26 mouse cellular contexts compared by ENCODE assay signal in the genomic region with DNA sequence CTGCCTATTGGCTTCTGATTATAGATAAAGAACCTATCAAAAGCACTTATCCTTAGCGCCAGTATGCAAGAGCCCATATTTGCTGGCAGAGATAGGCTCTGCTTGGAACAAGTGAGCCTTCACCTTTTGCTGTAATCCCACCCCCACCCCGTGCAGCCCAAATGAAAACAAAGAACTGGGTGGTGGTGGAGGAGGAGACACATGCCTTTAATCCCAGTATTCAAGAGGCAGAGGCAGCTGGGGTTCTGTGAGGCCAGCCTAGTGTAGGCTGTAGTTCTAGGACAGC. TPM values are rescaled to one million over a fixed set of nuclear protein-coding genes. Genes with fewer than 3 reads are reported as not detected.
A peak's percentile ranks its signal among the peaks of the same experiment; 100 is the strongest.
DNase-seq lines count a peak whose midpoint lies in the region; ATAC-seq and TF ChIP-seq lines count a peak whose summit lies in the region.
"Had no signal": no experiment of that assay in that cellular context is flagged by ENCODE, and none has a peak within 500 bp of the region (broad histone marks: within the 10 kb centered on the region; RNA-seq: fewer than 3 reads in every experiment).

No protein-coding gene starts in this region.

- no peaks in the 10 kb centered on the region for H3K9me3 ChIP-seq in heart, embryonic 11.5 days (replicated peaks; ENCODE audit: control insufficient read depth, low read length)
- no peaks in the 10 kb centered on the region for H3K9me3 ChIP-seq in heart, embryonic 16.5 days (replicated peaks; ENCODE audit: control insufficient read depth, low read length)
- no peaks in the 10 kb centered on the region for H3K9me3 ChIP-seq in MEL (replicated peaks; ENCODE audit: insufficient read depth, low read length)
- no peaks in the 10 kb centered on the region for H3K9me3 ChIP-seq in liver, embryonic 14.5 days (ENCODE audit: control insufficient read depth, low read length)
- H3K9me3 ChIP-seq: embryonic facial prominence, embryonic 10.5 days; embryonic facial prominence, embryonic 15.5 days; limb, embryonic 10.5 days; limb, embryonic 15.5 days; midbrain, embryonic 10.5 days; midbrain, embryonic 15.5 days; neural tube, embryonic 15.5 days; stomach, embryonic 15.5 days had no signal

- H3K79me2 ChIP-seq in heart, adult 2 months (replicated peaks; ENCODE audit: control insufficient read depth, insufficient read depth, low read length): no peaks in the 10 kb centered on the region
- no peaks in the 10 kb centered on the region for H3K79me2 ChIP-seq in MEL (ENCODE audit: control insufficient read depth, insufficient read depth, low read length, poor library complexity)

- intact Hi-C loops in heart, adult 2 months (cut with DNase I): no loop called here
- intact Hi-C loops in heart, postnatal 14 days (cut with DNase I): no loop called here

- H3K4me1 ChIP-seq in heart, embryonic 11.5 days (ENCODE audit: control insufficient read depth, insufficient read depth, low read length): peaks cover 22% of the 10 kb centered on the region
- H3K4me1 ChIP-seq in heart, adult 2 months (ENCODE audit: control insufficient read depth, insufficient read depth, low read length): no peaks in the 10 kb centered on the region; the same call in 1 of the 2 replicates
- peaks cover 13% of the 10 kb centered on the region for H3K4me1 ChIP-seq in heart, embryonic 16.5 days (ENCODE audit: control insufficient read depth, insufficient read depth, low read length)
- peaks cover 0 to 17% of the 10 kb centered on the region in 2 experiments; a peak in 2 of 4 replicates for H3K4me1 ChIP-seq in MEL (ENCODE audit: control insufficient read depth in 1 of 2, insufficient read depth in 2 of 2, low read length in 2 of 2)
- peaks cover 0 to 5% of the 10 kb centered on the region in 2 experiments; a peak in 1 of 4 replicates for H3K4me1 ChIP-seq in liver, embryonic 14.5 days (replicated peaks; ENCODE audit: control insufficient read depth in 2 of 2, insufficient read depth in 2 of 2, low read length in 1 of 2)
- H3K4me1 ChIP-seq: embryonic facial prominence, embryonic 15.5 days; limb, embryonic 10.5 days; limb, embryonic 15.5 days; midbrain, embryonic 10.5 days; midbrain, embryonic 15.5 days; neural tube, embryonic 15.5 days; stomach, embryonic 15.5 days had no signal

- no peak overlapping the region for H3K4me3 ChIP-seq in heart, embryonic 11.5 days (ENCODE audit: low read depth, low read length)
- H3K4me3 ChIP-seq in heart, adult 2 months: no peak overlapping the region
- H3K4me3 ChIP-seq in heart, embryonic 16.5 days (ENCODE audit: low read length): no peak overlapping the region
- H3K4me3 ChIP-seq in MEL (ENCODE audit: control insufficient read depth in 1 of 2, insufficient read depth in 1 of 2, low read depth in 2 of 2, low read length in 2 of 2): no peak overlapping the region
- no peak overlapping the region for H3K4me3 ChIP-seq in liver, embryonic 14.5 days (ENCODE audit: insufficient read depth in 1 of 2, low read depth in 2 of 2, low read length in 2 of 2)
- H3K4me3 ChIP-seq: embryonic facial prominence, embryonic 10.5 days; embryonic facial prominence, embryonic 15.5 days; limb, embryonic 10.5 days; limb, embryonic 15.5 days; midbrain, embryonic 10.5 days; midbrain, embryonic 15.5 days; neural tube, embryonic 15.5 days; stomach, embryonic 15.5 days had no signal

- DNase-seq in heart, adult 2 months: no peak
- no peak for DNase-seq in heart, postnatal 14 days
- DNase-seq in MEL (ENCODE audit: low read depth, low spot score): no peak
- no peak for DNase-seq in liver, embryonic 14.5 days (ENCODE audit: low read depth in 3 of 3, low spot score in 3 of 3)
- no peak for DNase-seq in left cerebral cortex, adult 18-20 months (ENCODE audit: low spot score in 2 of 2)
- DNase-seq: cerebellum, adult 2 months; cerebellum, postnatal 14 days; kidney, adult 9 months; kidney, postnatal 10 days; layer of hippocampus, postnatal 36 days; lung, embryonic 14.5 days; lung, postnatal 14 days; retina, postnatal 1 day; right cerebral cortex, postnatal 25 days had no signal

- H3K9ac ChIP-seq in heart, embryonic 11.5 days (ENCODE audit: low read depth, low read length): peak overlapping the region; percentile 49; the same call in 1 of the 2 replicates
- no peak overlapping the region for H3K9ac ChIP-seq in heart, adult 2 months (ENCODE audit: low read depth, low read length)
- H3K9ac ChIP-seq in heart, embryonic 16.5 days (ENCODE audit: low read length): no peak overlapping the region
- no peak overlapping the region for H3K9ac ChIP-seq in MEL (ENCODE audit: control insufficient read depth, low read depth, low read length, poor library complexity, severe bottlenecking)
- H3K9ac ChIP-seq in liver, embryonic 14.5 days (replicated peaks): no peak overlapping the region
- H3K9ac ChIP-seq: embryonic facial prominence, embryonic 15.5 days; hindbrain, embryonic 14.5 days; limb, embryonic 15.5 days; lung, embryonic 14.5 days; midbrain, embryonic 15.5 days; neural tube, embryonic 15.5 days; stomach, embryonic 15.5 days had no signal

- TF ChIP-seq RAD21 in MEL (IDR thresholded peaks at IDR 0.05; ENCODE audit: low read depth, low read length): no peak

- no peak for TF ChIP-seq EP300 in heart, adult 2 months (IDR thresholded peaks at IDR 0.05; ENCODE audit: insufficient read depth, low read depth, low read length)
- TF ChIP-seq EP300 in MEL (IDR thresholded peaks at IDR 0.05; ENCODE audit: low read depth in 1 of 2, low read length in 2 of 2): peak in 1 of 2 experiments; percentile 10; a peak in 1 of 4 replicates
- TF ChIP-seq EP300 in liver, embryonic 14.5 days (IDR thresholded peaks at IDR 0.05; ENCODE audit: low read depth): no peak

- no peak for TF ChIP-seq POLR2A in heart, adult 2 months (IDR thresholded peaks at IDR 0.05; ENCODE audit: insufficient read depth, low read depth, low read length)
- no peak for TF ChIP-seq POLR2A in MEL (IDR thresholded peaks at IDR 0.05; ENCODE audit: control insufficient read depth in 1 of 2, insufficient read depth in 1 of 2, low read depth in 1 of 2, low read length in 2 of 2, poor library complexity in 1 of 2)

- peak overlapping the region; percentile 79; the same call in 1 of the 2 replicates for H3K27ac ChIP-seq in heart, embryonic 11.5 days (ENCODE audit: low read depth, low read length)
- no peak overlapping the region; the same call in 1 of the 2 replicates for H3K27ac ChIP-seq in heart, adult 2 months
- peak overlapping the region; percentile 83 for H3K27ac ChIP-seq in heart, embryonic 16.5 days (ENCODE audit: low read length)
- no peak overlapping the region for H3K27ac ChIP-seq in MEL (ENCODE audit: control insufficient read depth, low read depth, low read length)
- H3K27ac ChIP-seq in liver, embryonic 14.5 days: no peak overlapping the region
- H3K27ac ChIP-seq: embryonic facial prominence, embryonic 10.5 days; embryonic facial prominence, embryonic 15.5 days; hindbrain, embryonic 14.5 days; limb, embryonic 10.5 days; limb, embryonic 15.5 days; midbrain, embryonic 10.5 days; midbrain, embryonic 15.5 days; neural tube, embryonic 15.5 days; stomach, embryonic 15.5 days had no signal

- H3K4me2 ChIP-seq in heart, embryonic 11.5 days: no peak overlapping the region
- H3K4me2 ChIP-seq in heart, embryonic 16.5 days (ENCODE audit: low read depth, low read length): no peak overlapping the region
- no peak overlapping the region for H3K4me2 ChIP-seq in liver, embryonic 14.5 days (ENCODE audit: low read depth)
- H3K4me2 ChIP-seq: embryonic facial prominence, embryonic 15.5 days; hindbrain, embryonic 14.5 days; limb, embryonic 15.5 days; lung, embryonic 14.5 days; midbrain, embryonic 15.5 days; neural tube, embryonic 15.5 days; stomach, embryonic 15.5 days had no signal

- peaks cover 6% of the 10 kb centered on the region for H3K36me3 ChIP-seq in heart, embryonic 11.5 days (ENCODE audit: control insufficient read depth, insufficient read depth, low read length)
- no peaks in the 10 kb centered on the region for H3K36me3 ChIP-seq in heart, adult 2 months (ENCODE audit: control insufficient read depth, insufficient read depth, low read length)
- 0 out of 2 replicates have a peak, but pooled peaks cover 2% of the 10 kb centered on the region for H3K36me3 ChIP-seq in heart, embryonic 16.5 days (ENCODE audit: control insufficient read depth, insufficient read depth)
- H3K36me3 ChIP-seq in MEL (ENCODE audit: control insufficient read depth in 1 of 2, insufficient read depth in 2 of 2, low read length in 2 of 2): 0 out of 4 replicates have a peak, but pooled peaks cover 0 to 2% of the 10 kb centered on the region in 2 experiments
- H3K36me3 ChIP-seq in liver, embryonic 14.5 days (replicated peaks; ENCODE audit: control insufficient read depth, insufficient read depth, low read depth): peaks cover 5% of the 10 kb centered on the region

- TF ChIP-seq CTCF in heart, adult 2 months (IDR thresholded peaks at IDR 0.05): no peak
- TF ChIP-seq CTCF in MEL (IDR thresholded peaks at IDR 0.05 in 2 of 3, conservative IDR thresholded peaks at IDR 0.05 in 1 of 3; ENCODE audit: control insufficient read depth in 1 of 3, insufficient read depth in 1 of 3, low read depth in 2 of 3, low read length in 3 of 3, poor library complexity in 1 of 3, severe bottlenecking in 1 of 3): no peak
- no peak for TF ChIP-seq CTCF in liver, embryonic 14.5 days (IDR thresholded peaks at IDR 0.05; ENCODE audit: low read depth)

- no peak for ATAC-seq in heart, embryonic 11.5 days (replicated peaks; ENCODE audit: insufficient number of reproducible peaks, low FRiP score, low TSS enrichment)
- ATAC-seq in heart, embryonic 16.5 days (replicated peaks; ENCODE audit: extremely low read depth, insufficient read depth, low FRiP score): no peak
- peak; percentile 39; the same call in 1 of the 2 replicates for ATAC-seq in liver, embryonic 14.5 days (ENCODE audit: insufficient read depth)
- ATAC-seq: forebrain, embryonic 14.5 days; midbrain, embryonic 15.5 days had no signal

- no peaks in the 10 kb centered on the region for H3K27me3 ChIP-seq in heart, embryonic 11.5 days (ENCODE audit: control insufficient read depth, insufficient read depth, low read length)
- H3K27me3 ChIP-seq in heart, adult 2 months (ENCODE audit: control insufficient read depth, insufficient read depth, low read length): no peaks in the 10 kb centered on the region
- H3K27me3 ChIP-seq in heart, embryonic 16.5 days (ENCODE audit: control insufficient read depth, insufficient read depth, low read length): no peaks in the 10 kb centered on the region
- H3K27me3 ChIP-seq in MEL (ENCODE audit: control insufficient read depth in 1 of 2, insufficient read depth in 2 of 2, low read length in 2 of 2): no peaks in the 10 kb centered on the region
- H3K27me3 ChIP-seq in liver, embryonic 14.5 days (ENCODE audit: control insufficient read depth, insufficient read depth, low read length): no peaks in the 10 kb centered on the region
- H3K27me3 ChIP-seq: embryonic facial prominence, embryonic 15.5 days; limb, embryonic 15.5 days; midbrain, embryonic 15.5 days; neural tube, embryonic 15.5 days; stomach, embryonic 15.5 days had no signal

- 39% methylated on average over 2 of the region's 2 CpGs for WGBS in heart, embryonic 11.5 days (ENCODE audit: insufficient replicate concordance)
- 38% methylated on average over 2 of the region's 2 CpGs for WGBS in heart, adult 2 months
- WGBS in heart, embryonic 16.5 days: 31% methylated on average over 2 of the region's 2 CpGs
- WGBS in liver, embryonic 14.5 days (ENCODE audit: insufficient replicate concordance): 38% methylated on average over 2 of the region's 2 CpGs

RNA-seq across cellular contexts. Expression of a gene that starts 18.8 kb away (rescaled TPM):
- 28.2 and 30.6 TPM in 2 replicates for polyA plus RNA-seq in heart, embryonic 11.5 days (2014; fragmentation: Nextera tagmentation; extraction: Ambion mirVana)
- total RNA-seq in heart, adult 2 months (2021): 1 to 10 TPM; 3.9 to 5.1 TPM
- polyA plus RNA-seq in heart, adult 2 months (2012; rRNA removed): 3.8 and 5.6 TPM in 2 replicates
- polyA plus RNA-seq in heart, embryonic 16.5 days (2015; fragmentation: Nextera tagmentation; extraction: Ambion mirVana): 11.0 and 12.2 TPM in 2 replicates
- 1 to 10 TPM; 2.8 to 2.9 TPM for total RNA-seq in heart, postnatal 14 days (2021)
- total RNA-seq in MEL (2012; rRNA removed): 8.2 and 11.9 TPM in 2 replicates
- 10 to 100 TPM in 1 of 2 experiments, not detected in 1; 15.1 TPM for polyA plus RNA-seq in MEL (2012; ENCODE audit: insufficient read depth in 1 of 2, insufficient read length in 2 of 2, low read depth in 1 of 2, low replicate concordance in 2 of 2, missing spikeins in 1 of 2)
- 5.7 TPM in 2 replicates for polyA plus RNA-seq in liver, embryonic 14.5 days (2012; rRNA removed)
- 9.5 and 10.1 TPM in 2 replicates for polyA plus RNA-seq in liver, embryonic 14.5 days (2014; fragmentation: Nextera tagmentation; extraction: Ambion mirVana)
- 1 to 10 TPM; 5.1 to 5.2 TPM for total RNA-seq in left cerebral cortex, adult 18-20 months (2021)

RNA-seq across cellular contexts. Expression of a gene that starts 22.7 kb away (rescaled TPM):
- polyA plus RNA-seq in heart, embryonic 11.5 days (2014; fragmentation: Nextera tagmentation; extraction: Ambion mirVana): 334 and 393 TPM in 2 replicates
- 100 to 1,000 TPM; 406 to 437 TPM for total RNA-seq in heart, adult 2 months (2021)
- 462 and 645 TPM in 2 replicates for polyA plus RNA-seq in heart, adult 2 months (2012; rRNA removed)
- polyA plus RNA-seq in heart, embryonic 16.5 days (2015; fragmentation: Nextera tagmentation; extraction: Ambion mirVana): 317 and 318 TPM in 2 replicates
- total RNA-seq in heart, postnatal 14 days (2021): 100 to 1,000 TPM; 328 to 332 TPM
- total RNA-seq in MEL (2012; rRNA removed): 191 and 205 TPM in 2 replicates
- polyA plus RNA-seq in MEL (2012; ENCODE audit: insufficient read depth in 1 of 2, insufficient read length in 2 of 2, low read depth in 1 of 2, low replicate concordance in 2 of 2, missing spikeins in 1 of 2): 100 to 1,000 TPM; 109 to 233 TPM
- 112 and 137 TPM in 2 replicates for polyA plus RNA-seq in liver, embryonic 14.5 days (2012; rRNA removed)
- 178 and 198 TPM in 2 replicates for polyA plus RNA-seq in liver, embryonic 14.5 days (2014; fragmentation: Nextera tagmentation; extraction: Ambion mirVana)
- 100 to 1,000 TPM; 269 to 280 TPM for total RNA-seq in left cerebral cortex, adult 18-20 months (2021)

Comparison
In these comparisons a context has a peak if more than half of its experiments do, and no peak if none do; other contexts are left out.
1. H3K27ac ChIP-seq: peak in heart, embryonic 11.5 days (single experiment) and heart, embryonic 16.5 days (single experiment); none in heart, adult 2 months (single experiment), MEL (single experiment) and liver, embryonic 14.5 days (single experiment).